Comparison of ENCODE assay signal across 8 mouse cellular contexts in genomic region chr4:140648443-140649206, GRCm38 (mm10). TPM values are rescaled to one million over a fixed set of nuclear protein-coding genes. Genes with fewer than 3 reads are reported as not detected.
A peak's percentile ranks its signal among the peaks of the same experiment; 100 is the strongest.
DNase-seq lines count a peak whose midpoint lies in the region; ATAC-seq and TF ChIP-seq lines count a peak whose summit lies in the region.

No protein-coding gene starts in this region.

- WGBS in forebrain, postnatal 0 days = 0% methylated on average over 32 of the region's 50 CpGs
- WGBS in hindbrain, postnatal 0 days = 1% methylated on average over 47 of the region's 50 CpGs
- WGBS in stomach, embryonic 14.5 days = 2% methylated on average over 30 of the region's 50 CpGs

- H3K27me3 ChIP-seq in forebrain, postnatal 0 days (ENCODE audit: insufficient read depth, low read length) = no peaks in the 10 kb centered on the region
- H3K27me3 ChIP-seq in hindbrain, postnatal 0 days (ENCODE audit: insufficient read depth, low read length) = no peaks in the 10 kb centered on the region
- H3K27me3 ChIP-seq in stomach, embryonic 14.5 days (ENCODE audit: control insufficient read depth, insufficient read depth, low read length) = no peaks in the 10 kb centered on the region

- peak; percentile 80 for ATAC-seq in forebrain, postnatal 0 days
- ATAC-seq in hindbrain, postnatal 0 days = peak; percentile 80
- ATAC-seq in stomach, embryonic 14.5 days (ENCODE audit: insufficient number of reproducible peaks, insufficient read depth, low FRiP score, low read depth) = peak; percentile 67

- peaks cover 5% of the 10 kb centered on the region; the same call in 1 of the 2 replicates for H3K36me3 ChIP-seq in forebrain, postnatal 0 days (ENCODE audit: insufficient read depth)
- no peaks in the 10 kb centered on the region for H3K36me3 ChIP-seq in hindbrain, postnatal 0 days (ENCODE audit: insufficient read depth, low read length)
- H3K36me3 ChIP-seq in stomach, embryonic 14.5 days (ENCODE audit: control insufficient read depth, insufficient read depth, low read length) = no peaks in the 10 kb centered on the region; the same call in none of the 2 replicates

- H3K27ac ChIP-seq in forebrain, postnatal 0 days (ENCODE audit: low read depth, low read length) = peak overlapping the region; percentile 97
- peak overlapping the region; percentile 96 for H3K27ac ChIP-seq in hindbrain, postnatal 0 days
- peak overlapping the region; percentile 72 for H3K27ac ChIP-seq in stomach, embryonic 14.5 days (ENCODE audit: low read length)

- no peaks in the 10 kb centered on the region for H3K9me3 ChIP-seq in forebrain, postnatal 0 days (ENCODE audit: low read length)
- no peaks in the 10 kb centered on the region for H3K9me3 ChIP-seq in hindbrain, postnatal 0 days (ENCODE audit: low read length)
- H3K9me3 ChIP-seq in stomach, embryonic 14.5 days (ENCODE audit: control insufficient read depth, low read depth, low read length) = no peaks in the 10 kb centered on the region

- 0 out of 2 replicates have a peak, but pooled peaks have one; percentile 11 for TF ChIP-seq CTCF in forebrain, postnatal 0 days (IDR thresholded peaks at IDR 0.05; ENCODE audit: low read depth)
- TF ChIP-seq CTCF in hindbrain, postnatal 0 days (IDR thresholded peaks at IDR 0.05; ENCODE audit: low read depth) = 0 out of 2 replicates have a peak, but pooled peaks have one; percentile 15

- peak overlapping the region; percentile 83 for H3K4me2 ChIP-seq in forebrain, postnatal 0 days (ENCODE audit: low read depth)
- H3K4me2 ChIP-seq in hindbrain, postnatal 0 days (ENCODE audit: low read depth, low read length) = peak overlapping the region; percentile 62
- peak overlapping the region; percentile 82 for H3K4me2 ChIP-seq in stomach, embryonic 14.5 days (replicated peaks; ENCODE audit: low read depth, low read length)

- DNase-seq in ovary, postnatal 36 days (ENCODE audit: low spot score) = peak; percentile 60
- DNase-seq in ovary, adult 18-20 months (ENCODE audit: low spot score) = no peak
- peak; percentile 68 to 74 for DNase-seq in cerebellum, adult 18-20 months
- peak; percentile 69 for DNase-seq in forebrain, postnatal 0 days
- peak; percentile 78 for DNase-seq in hindbrain, postnatal 0 days (ENCODE audit: low spot score)
- peak; percentile 69 for DNase-seq in lung, postnatal 10 days
- no peak for DNase-seq in spleen, adult 18-20 months

- peak overlapping the region; percentile 82 for H3K4me3 ChIP-seq in forebrain, postnatal 0 days (ENCODE audit: low read depth, low read length)
- peak overlapping the region; percentile 63 for H3K4me3 ChIP-seq in hindbrain, postnatal 0 days (ENCODE audit: low read length)
- peak overlapping the region; percentile 65 for H3K4me3 ChIP-seq in stomach, embryonic 14.5 days (ENCODE audit: low read depth, low read length)

- H3K4me1 ChIP-seq in forebrain, postnatal 0 days (ENCODE audit: insufficient read depth) = peaks cover 21% of the 10 kb centered on the region
- peaks cover 28% of the 10 kb centered on the region for H3K4me1 ChIP-seq in hindbrain, postnatal 0 days (ENCODE audit: insufficient read depth, low read length)
- H3K4me1 ChIP-seq in stomach, embryonic 14.5 days (ENCODE audit: control insufficient read depth, insufficient read depth, low read length) = peaks cover 7% of the 10 kb centered on the region

- H3K9ac ChIP-seq in forebrain, postnatal 0 days = peak overlapping the region; percentile 97
- H3K9ac ChIP-seq in hindbrain, postnatal 0 days (replicated peaks; ENCODE audit: low read length) = peak overlapping the region; percentile 98
- peak overlapping the region; percentile 90 for H3K9ac ChIP-seq in stomach, embryonic 14.5 days (replicated peaks; ENCODE audit: low read depth, low read length)

RNA-seq across cellular contexts. Expression of gene Arhgef10l, which starts 17.2 kb away (rescaled TPM):
- 52.5 and 59.0 TPM in 2 replicates for total RNA-seq in forebrain, postnatal 0 days (2014; rRNA removed)
- polyA plus RNA-seq in forebrain, postnatal 0 days (2015; fragmentation: Nextera tagmentation; extraction: Ambion mirVana) = 13.8 and 16.5 TPM in 2 replicates
- 79.2 and 79.4 TPM in 2 replicates for total RNA-seq in hindbrain, postnatal 0 days (2014; rRNA removed)
- polyA plus RNA-seq in hindbrain, postnatal 0 days (2015; fragmentation: Nextera tagmentation; extraction: Ambion mirVana) = 22.5 and 22.6 TPM in 2 replicates
- polyA plus RNA-seq in stomach, embryonic 14.5 days (2014; fragmentation: Nextera tagmentation; extraction: Ambion mirVana) = 9.9 and 10.5 TPM in 2 replicates

RNA-seq across cellular contexts. Expression of gene Rcc2, which starts 51.7 kb away (rescaled TPM):
- 55.2 and 62.3 TPM in 2 replicates for total RNA-seq in forebrain, postnatal 0 days (2014; rRNA removed)
- 20.3 and 20.8 TPM in 2 replicates for polyA plus RNA-seq in forebrain, postnatal 0 days (2015; fragmentation: Nextera tagmentation; extraction: Ambion mirVana)
- total RNA-seq in hindbrain, postnatal 0 days (2014; rRNA removed) = 58.3 and 60.3 TPM in 2 replicates
- 15.8 and 16.2 TPM in 2 replicates for polyA plus RNA-seq in hindbrain, postnatal 0 days (2015; fragmentation: Nextera tagmentation; extraction: Ambion mirVana)
- polyA plus RNA-seq in stomach, embryonic 14.5 days (2014; fragmentation: Nextera tagmentation; extraction: Ambion mirVana) = 26.2 and 26.6 TPM in 2 replicates

Comparison
In these comparisons a context has a peak if more than half of its experiments do, and no peak if none do; other contexts are left out.
1. DNase-seq: peak in ovary, postnatal 36 days (single experiment), cerebellum, adult 18-20 months (2 of 2), forebrain, postnatal 0 days (single experiment), hindbrain, postnatal 0 days (single experiment) and lung, postnatal 10 days (single experiment); none in ovary, adult 18-20 months (single experiment) and spleen, adult 18-20 months (0 of 2).
2. Peak in every context shown above with its lines, with median percentiles within 50 percentile points of each other: ATAC-seq, H3K27ac ChIP-seq, H3K4me2 ChIP-seq, H3K4me3 ChIP-seq and H3K9ac ChIP-seq.